Mouse (Mus musculus): ENCODE measurements around the gene Gm10644. TPM values are rescaled to one million over a fixed set of nuclear protein-coding genes. Genes with fewer than 3 reads are reported as not detected.

Gm10644 gene
- total RNA-seq, 2 experiments from 2014 or later, result not detected

DNA sequence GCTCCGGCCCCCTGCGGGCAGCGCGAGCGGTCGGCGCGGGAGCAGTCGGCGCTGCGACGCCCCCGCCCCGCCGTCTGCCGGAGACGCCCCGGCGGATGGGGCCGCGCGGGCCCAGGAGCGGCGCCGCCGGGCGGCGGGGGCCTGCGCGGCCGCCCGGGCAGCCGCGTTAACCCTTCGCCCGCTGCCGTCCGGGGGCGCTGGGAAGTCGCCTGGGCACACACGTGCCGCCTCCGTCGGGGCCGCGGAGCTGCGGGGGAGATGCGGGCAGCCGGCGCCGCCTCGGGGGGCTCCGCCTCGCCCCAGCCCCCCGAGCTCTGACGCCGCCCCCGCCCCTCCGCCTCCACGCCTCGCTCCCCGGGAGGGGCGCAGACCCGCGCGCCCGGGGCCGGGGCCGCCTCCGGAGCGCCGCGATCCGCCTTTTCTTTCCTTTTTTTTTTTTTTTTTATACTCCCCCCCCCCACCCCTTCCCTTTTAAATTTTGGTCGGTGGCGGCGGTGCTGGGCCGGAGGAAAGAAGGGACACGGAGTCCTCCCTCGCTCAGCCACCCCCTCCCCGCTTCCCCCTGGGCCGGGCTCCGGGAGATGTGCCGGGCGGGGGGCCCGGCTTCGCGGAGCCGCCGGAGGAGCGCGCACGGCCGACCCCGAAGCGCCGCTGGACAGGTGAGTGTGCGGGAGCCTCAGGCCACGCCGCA is 54.6 kb downstream of the Gm10644 start:
- no peak for ATAC-seq (replicated peaks; ENCODE audit: low FRiP score, poor library complexity, severe bottlenecking)

DNA sequence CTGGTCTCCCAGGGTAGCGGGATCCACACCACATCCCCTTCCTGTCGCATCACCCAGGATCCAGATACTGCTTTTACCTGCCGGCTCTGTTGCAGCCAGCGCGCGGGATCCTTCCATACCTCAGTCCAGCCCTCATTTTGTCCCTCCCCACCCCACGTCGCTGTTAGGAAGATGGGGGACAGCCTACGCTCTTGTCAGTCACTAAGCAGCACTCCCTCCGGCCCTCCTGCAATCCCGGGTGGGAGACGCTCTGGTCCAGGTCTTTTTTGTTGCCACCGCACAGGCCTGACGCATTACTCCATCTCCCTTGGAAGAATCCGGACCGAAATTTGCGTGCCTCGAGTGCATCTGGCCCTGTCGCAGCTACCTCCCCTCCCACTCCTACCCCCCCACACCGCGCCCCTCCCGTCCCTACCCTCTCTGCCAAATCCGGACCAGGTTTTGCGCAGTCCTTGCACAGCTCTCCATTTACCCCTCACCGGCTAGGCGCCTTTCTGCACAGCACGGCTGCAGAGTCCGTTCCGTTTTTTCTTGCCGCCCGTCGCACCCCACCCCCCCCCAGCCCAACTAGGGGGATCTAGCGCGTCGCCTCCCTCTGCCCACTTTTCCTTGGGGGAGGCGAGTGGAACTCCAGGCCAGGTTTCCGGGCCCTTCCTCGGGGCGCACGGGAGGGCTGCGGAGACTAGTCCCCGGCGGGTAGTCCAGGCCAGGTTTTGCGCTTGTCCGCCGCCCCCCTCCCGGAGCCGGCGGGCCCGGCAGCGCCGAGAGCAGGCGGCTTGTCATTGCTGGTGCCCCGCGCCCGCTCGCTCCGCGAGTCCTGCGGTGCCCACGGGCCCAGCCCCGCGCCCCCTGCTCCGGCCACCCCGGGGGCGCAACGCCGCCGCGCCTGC is 55.4 kb downstream of the Gm10644 start, which contains the start of gene Adgrl1:
Gene Adgrl1, plus strand, starts transcription at position 743 of the 890 bp plus-strand sequence.
- no peak for ATAC-seq (replicated peaks; ENCODE audit: low FRiP score, poor library complexity, severe bottlenecking)

GRCm38 (mm10) chr8:83898985-83899362 is 56.0 kb downstream of the Gm10644 start:
- ATAC-seq (replicated peaks; ENCODE audit: low FRiP score, poor library complexity, severe bottlenecking), result no peak

GRCm38 (mm10) chr8:83898456-83898855 is 56.5 kb downstream of the Gm10644 start:
- no peak for ATAC-seq (replicated peaks; ENCODE audit: low FRiP score, poor library complexity, severe bottlenecking)

GRCm38 (mm10) chr8:83897211-83897610 is 57.8 kb downstream of the Gm10644 start:
- ATAC-seq (replicated peaks; ENCODE audit: low FRiP score, poor library complexity, severe bottlenecking), result no peak

DNA sequence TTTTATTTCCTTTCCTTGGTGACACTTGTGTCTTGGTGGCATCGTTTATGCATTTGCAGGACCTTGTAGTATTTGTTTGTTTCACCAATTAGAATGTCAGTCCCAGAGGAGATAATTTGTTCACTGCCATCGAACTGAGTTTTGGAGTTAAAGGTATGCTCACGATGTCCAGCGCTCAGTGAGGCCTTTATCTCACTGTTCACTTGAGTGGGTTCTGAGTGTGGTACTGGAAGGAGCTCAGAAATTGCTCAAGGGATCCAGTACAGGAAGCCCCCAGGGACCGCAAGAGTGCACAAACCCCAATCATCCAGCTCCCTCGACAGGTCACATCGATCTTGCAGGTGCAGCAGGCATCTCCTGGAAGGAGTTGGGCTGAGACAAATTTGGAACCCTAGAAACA is 58.5 kb downstream of the Gm10644 start:
- ATAC-seq (replicated peaks; ENCODE audit: low FRiP score, poor library complexity, severe bottlenecking), result no peak

GRCm38 (mm10) chr8:83895894-83896293 is 59.1 kb downstream of the Gm10644 start:
- 0 out of 2 replicates have a peak, but pooled peaks have one; percentile 43 for ATAC-seq (replicated peaks; ENCODE audit: low FRiP score, poor library complexity, severe bottlenecking)

DNA sequence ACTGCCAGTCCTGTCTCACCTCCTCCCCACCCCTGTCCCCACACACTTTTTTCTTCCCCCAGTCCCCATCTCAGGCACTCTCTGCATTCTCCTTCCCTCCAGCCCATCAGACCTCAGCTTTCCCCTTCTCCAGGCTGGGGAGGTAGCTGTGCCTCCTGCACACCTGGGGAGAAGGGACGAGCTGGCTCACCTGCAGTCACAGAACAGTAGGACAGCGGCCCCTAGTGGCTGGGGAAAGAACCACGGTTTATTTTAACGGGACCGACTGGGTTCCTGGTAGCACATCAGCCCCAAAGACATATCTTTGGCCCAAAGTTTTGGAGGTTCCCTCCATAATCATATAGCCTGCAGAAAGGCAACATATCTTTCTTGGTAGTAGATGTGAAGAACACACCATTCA is 61.1 kb downstream of the Gm10644 start:
- ATAC-seq (replicated peaks; ENCODE audit: low FRiP score, poor library complexity, severe bottlenecking), result peak; percentile 74

DNA sequence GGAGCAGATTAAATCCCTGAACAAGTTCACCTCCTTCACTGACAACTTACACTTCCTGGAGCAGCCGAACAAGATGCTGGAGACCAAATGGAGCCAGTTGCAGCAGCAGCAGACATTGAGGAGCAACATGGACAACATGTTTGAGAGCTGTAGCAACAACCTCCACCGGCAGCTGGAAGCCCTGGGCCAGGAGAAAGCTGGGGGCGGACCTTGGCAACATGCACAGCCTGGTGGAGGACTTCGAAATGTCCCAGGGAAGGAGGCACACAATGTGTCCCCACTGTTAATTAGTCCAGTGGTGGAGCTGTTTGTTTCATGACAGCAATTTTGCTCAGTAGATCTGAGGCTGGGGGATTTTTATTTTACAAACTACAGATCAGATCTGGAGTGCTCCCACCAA is 62.9 kb downstream of the Gm10644 start:
- ATAC-seq (replicated peaks; ENCODE audit: low FRiP score, poor library complexity, severe bottlenecking), result no peak

DNA sequence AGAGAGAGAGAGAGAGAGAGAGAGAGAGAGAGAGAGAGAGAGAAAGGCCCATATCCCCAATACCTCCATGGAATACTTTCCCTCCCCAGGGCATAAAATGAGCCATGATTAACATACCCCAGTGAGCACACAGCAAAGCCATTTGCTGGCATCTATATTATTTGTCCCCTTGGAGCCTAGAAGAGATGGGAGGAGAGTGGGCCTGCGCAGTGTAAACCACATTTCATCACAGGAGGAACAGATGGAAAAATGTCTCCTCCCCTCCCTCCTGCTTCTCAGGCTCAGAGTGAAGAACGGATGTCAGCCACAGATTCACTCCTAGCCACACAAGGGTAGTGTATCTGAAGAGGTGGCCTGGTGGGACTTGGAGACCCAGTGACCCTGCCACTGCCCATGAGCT is 66.6 kb downstream of the Gm10644 start:
- ATAC-seq (replicated peaks; ENCODE audit: low FRiP score, poor library complexity, severe bottlenecking), result no peak

Other genes starting within 250 kb of the Gm10644 start
- 86.5 and 90.1 TPM in 2 replicates for gene Ddx39, start 240.0 kb downstream of the Gm10644 start, total RNA-seq (2015; ENCODE audit: low replicate concordance)
- 47.4 and 93.2 TPM in 2 replicates for gene Ddx39, start 240.0 kb downstream of the Gm10644 start, total RNA-seq (2017; ENCODE audit: low replicate concordance)
- 34.8 and 54.8 TPM in 2 replicates for gene Adgre5, start 213.9 kb downstream of the Gm10644 start, total RNA-seq (2015; ENCODE audit: low replicate concordance)
- 28.8 and 29.0 TPM in 2 replicates for gene Adgre5, start 213.9 kb downstream of the Gm10644 start, total RNA-seq (2017; ENCODE audit: low replicate concordance)
- gene Adgrl1, start 55.1 kb downstream of the Gm10644 start, total RNA-seq (2015; ENCODE audit: low replicate concordance), result 0.84 and 7.6 TPM in 2 replicates
- 0.26 and 0.30 TPM in 2 replicates for gene Adgrl1, start 55.1 kb downstream of the Gm10644 start, total RNA-seq (2017; ENCODE audit: low replicate concordance)
- 188 and 195 TPM in 2 replicates for gene Asf1b, start 302 bp upstream of the Gm10644 start, total RNA-seq (2015; ENCODE audit: low replicate concordance)
- gene Asf1b, start 302 bp upstream of the Gm10644 start, total RNA-seq (2017; ENCODE audit: low replicate concordance), result 120 and 123 TPM in 2 replicates
- gene Prkaca, start 17.8 kb upstream of the Gm10644 start, total RNA-seq (2015; ENCODE audit: low replicate concordance), result 11.5 and 13.0 TPM in 2 replicates
- 6.7 and 17.2 TPM in 2 replicates for gene Prkaca, start 17.8 kb upstream of the Gm10644 start, total RNA-seq (2017; ENCODE audit: low replicate concordance)
- gene Samd1, start 42.5 kb upstream of the Gm10644 start, total RNA-seq (2015; ENCODE audit: low replicate concordance), result 114 and 119 TPM in 2 replicates
- gene Samd1, start 42.5 kb upstream of the Gm10644 start, total RNA-seq (2017; ENCODE audit: low replicate concordance), result 51.6 and 80.9 TPM in 2 replicates
- 1.8 and 10.5 TPM in 2 replicates for gene 1700067K01Rik, start 46.3 kb upstream of the Gm10644 start, total RNA-seq (2015; ENCODE audit: low replicate concordance)
- 2.6 and 4.7 TPM in 2 replicates for gene 1700067K01Rik, start 46.3 kb upstream of the Gm10644 start, total RNA-seq (2017; ENCODE audit: low replicate concordance)
- gene 2210011C24Rik, start 57.0 kb upstream of the Gm10644 start, total RNA-seq (2015; ENCODE audit: low replicate concordance), result not detected in 2 replicates
- gene 2210011C24Rik, start 57.0 kb upstream of the Gm10644 start, total RNA-seq (2017; ENCODE audit: low replicate concordance), result not detected in 2 replicates
- not detected in 2 replicates for gene Palm3, start 66.3 kb upstream of the Gm10644 start, total RNA-seq (2015; ENCODE audit: low replicate concordance)
- gene Palm3, start 66.3 kb upstream of the Gm10644 start, total RNA-seq (2017; ENCODE audit: low replicate concordance), result not detected in 2 replicates
- 1.4 TPM in 1 of 2 replicates, not detected in the other for gene Il27ra, start 87.4 kb upstream of the Gm10644 start, total RNA-seq (2015; ENCODE audit: low replicate concordance)
- gene Il27ra, start 87.4 kb upstream of the Gm10644 start, total RNA-seq (2017; ENCODE audit: low replicate concordance), result 0.51 and 0.61 TPM in 2 replicates
- not detected in 2 replicates for gene Rln3, start 89.8 kb upstream of the Gm10644 start, total RNA-seq (2015; ENCODE audit: low replicate concordance)
- gene Rln3, start 89.8 kb upstream of the Gm10644 start, total RNA-seq (2017; ENCODE audit: low replicate concordance), result not detected in 2 replicates
- gene Gm10643, start 109.9 kb upstream of the Gm10644 start, total RNA-seq (2015; ENCODE audit: low replicate concordance), result 1.1 TPM in 1 of 2 replicates, not detected in the other
- gene Gm10643, start 109.9 kb upstream of the Gm10644 start, total RNA-seq (2017; ENCODE audit: low replicate concordance), result 0.77 and 1.2 TPM in 2 replicates
- gene Rfx1, start 111.6 kb upstream of the Gm10644 start, total RNA-seq (2015; ENCODE audit: low replicate concordance), result 7.2 and 14.7 TPM in 2 replicates
- 2.5 and 8.5 TPM in 2 replicates for gene Rfx1, start 111.6 kb upstream of the Gm10644 start, total RNA-seq (2017; ENCODE audit: low replicate concordance)
- 8.8 and 17.7 TPM in 2 replicates for gene Dcaf15, start 149.6 kb upstream of the Gm10644 start, total RNA-seq (2015; ENCODE audit: low replicate concordance)
- 11.9 and 13.6 TPM in 2 replicates for gene Dcaf15, start 149.6 kb upstream of the Gm10644 start, total RNA-seq (2017; ENCODE audit: low replicate concordance)
- not detected in 2 replicates for gene Podnl1, start 170.8 kb upstream of the Gm10644 start, total RNA-seq (2015; ENCODE audit: low replicate concordance)
- 0.13 and 1.1 TPM in 2 replicates for gene Podnl1, start 170.8 kb upstream of the Gm10644 start, total RNA-seq (2017; ENCODE audit: low replicate concordance)
- 2.1 and 4.3 TPM in 2 replicates for gene Cc2d1a, start 192.7 kb upstream of the Gm10644 start, total RNA-seq (2015; ENCODE audit: low replicate concordance)
- gene Cc2d1a, start 192.7 kb upstream of the Gm10644 start, total RNA-seq (2017; ENCODE audit: low replicate concordance), result 1.3 and 17.9 TPM in 2 replicates
- not detected in 2 replicates for gene 4930432K21Rik, start 192.8 kb upstream of the Gm10644 start, total RNA-seq (2015; ENCODE audit: low replicate concordance)
- gene 4930432K21Rik, start 192.8 kb upstream of the Gm10644 start, total RNA-seq (2017; ENCODE audit: low replicate concordance), result 0.51 TPM in 1 of 2 replicates, not detected in the other
- gene Nanos3, start 230.0 kb upstream of the Gm10644 start, total RNA-seq (2015; ENCODE audit: low replicate concordance), result not detected in 2 replicates
- not detected in 2 replicates for gene Nanos3, start 230.0 kb upstream of the Gm10644 start, total RNA-seq (2017; ENCODE audit: low replicate concordance)